In the genomic region with DNA sequence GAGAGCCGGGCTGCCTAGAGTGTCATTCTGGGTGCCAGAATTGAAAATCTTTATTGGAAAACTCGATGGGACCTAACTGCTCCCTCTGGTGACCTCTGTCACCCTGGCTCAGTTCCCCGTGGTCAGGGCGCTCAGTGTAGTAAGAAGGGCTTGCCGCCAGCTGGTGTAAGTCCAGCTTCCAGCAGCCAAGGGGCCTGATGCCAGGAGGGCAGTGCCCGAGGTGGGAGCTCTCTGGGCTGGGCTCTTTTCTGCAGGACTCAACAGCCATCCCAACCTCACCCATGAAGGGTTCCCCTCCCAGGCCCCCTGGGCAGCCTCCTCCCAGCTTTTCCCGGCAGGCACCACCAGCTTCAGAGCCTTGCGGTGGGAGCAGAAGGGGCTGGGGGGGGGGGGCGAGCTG, we compare ENCODE assay signal across 11 mouse cellular contexts. TPM values are rescaled to one million over a fixed set of nuclear protein-coding genes. Genes with fewer than 3 reads are reported as not detected.
DNase-seq lines count a peak whose midpoint lies in the region; ATAC-seq and TF ChIP-seq lines count a peak whose summit lies in the region.
"Had no signal": no experiment of that assay in that cellular context is flagged by ENCODE, and none has a peak within 500 bp of the region (broad histone marks: within the 10 kb centered on the region; RNA-seq: fewer than 3 reads in every experiment).

No protein-coding gene starts in this region.

- H3K9me3 ChIP-seq in kidney, embryonic 15.5 days (replicated peaks): no peaks in the 10 kb centered on the region
- no peaks in the 10 kb centered on the region for H3K9me3 ChIP-seq in heart, embryonic 14.5 days (ENCODE audit: control insufficient read depth, low read length)
- H3K9me3 ChIP-seq: embryonic facial prominence, embryonic 15.5 days; G1E had no signal

- peaks cover 54% of the 10 kb centered on the region for H3K4me1 ChIP-seq in kidney, embryonic 15.5 days
- peaks cover 9 to 34% of the 10 kb centered on the region in 2 experiments; a peak in 3 of 4 replicates for H3K4me1 ChIP-seq in heart, embryonic 14.5 days (ENCODE audit: control insufficient read depth in 2 of 2, insufficient read depth in 2 of 2, low read length in 2 of 2)

- H3K27ac ChIP-seq in kidney, embryonic 15.5 days: no peak overlapping the region
- no peak overlapping the region for H3K27ac ChIP-seq in heart, embryonic 14.5 days (replicated peaks in 1 of 2; ENCODE audit: control insufficient read depth in 1 of 2, insufficient read depth in 1 of 2, low read depth in 2 of 2, low read length in 2 of 2)
- no peak overlapping the region for H3K27ac ChIP-seq in layer of hippocampus, adult 2 months
- H3K27ac ChIP-seq: embryonic facial prominence, embryonic 15.5 days; liver, embryonic 14.5 days had no signal

- H3K9ac ChIP-seq in kidney, embryonic 15.5 days: no peak overlapping the region
- no peak overlapping the region for H3K9ac ChIP-seq in heart, embryonic 14.5 days (ENCODE audit: low read length)
- H3K9ac ChIP-seq: embryonic facial prominence, embryonic 15.5 days; liver, embryonic 14.5 days had no signal

- TF ChIP-seq CTCF in brain, embryonic 14.5 days (IDR thresholded peaks at IDR 0.05; ENCODE audit: borderline replicate concordance, extremely low read depth, insufficient read depth, insufficient read length): no peak
- peak; percentile 30 for TF ChIP-seq CTCF in layer of hippocampus, adult 2 months (conservative IDR thresholded peaks at IDR 0.05)

- 57% methylated on average over 9 of the region's 9 CpGs for WGBS in kidney, embryonic 15.5 days
- WGBS in heart, embryonic 14.5 days: 51% methylated on average over 8 of the region's 9 CpGs

- no peaks in the 10 kb centered on the region for H3K36me3 ChIP-seq in kidney, embryonic 15.5 days
- peaks cover 17% of the 10 kb centered on the region; the same call in 1 of the 2 replicates for H3K36me3 ChIP-seq in heart, embryonic 14.5 days (ENCODE audit: control insufficient read depth, insufficient read depth, low read length)
- H3K36me3 ChIP-seq: embryonic facial prominence, embryonic 15.5 days; G1E had no signal

- no peak for ATAC-seq in kidney, embryonic 15.5 days (replicated peaks; ENCODE audit: low FRiP score)
- 0 out of 2 replicates have a peak, but pooled peaks have one; percentile 10 for ATAC-seq in heart, embryonic 14.5 days (ENCODE audit: insufficient number of reproducible peaks, insufficient read depth, low FRiP score, low read depth)

- H3K4me2 ChIP-seq in kidney, embryonic 15.5 days: no peak overlapping the region
- no peak overlapping the region for H3K4me2 ChIP-seq in heart, embryonic 14.5 days (ENCODE audit: low read length)
- H3K4me2 ChIP-seq: embryonic facial prominence, embryonic 15.5 days had no signal

- no peak for TF ChIP-seq POLR2A in brain, embryonic 14.5 days (IDR thresholded peaks at IDR 0.05; ENCODE audit: borderline replicate concordance, extremely low read depth, insufficient read depth, insufficient read length, poor library complexity, severe bottlenecking)

- peaks cover 10% of the 10 kb centered on the region for H3K27me3 ChIP-seq in kidney, embryonic 15.5 days
- no peaks in the 10 kb centered on the region for H3K27me3 ChIP-seq in heart, embryonic 14.5 days (ENCODE audit: control insufficient read depth, insufficient read depth, low read length)

- H3K4me3 ChIP-seq in kidney, embryonic 15.5 days (replicated peaks): no peak overlapping the region
- H3K4me3 ChIP-seq in heart, embryonic 14.5 days (ENCODE audit: control insufficient read depth in 1 of 2, insufficient read depth in 1 of 2, low read depth in 1 of 2, low read length in 2 of 2): no peak overlapping the region
- H3K4me3 ChIP-seq in layer of hippocampus, adult 2 months: no peak overlapping the region
- H3K4me3 ChIP-seq: embryonic facial prominence, embryonic 15.5 days had no signal

- peak; percentile 84 for DNase-seq in kidney, adult 11 months
- peak; percentile 37 for DNase-seq in brain, embryonic 14.5 days (ENCODE audit: low read depth)
- peak in 1 of 2 experiments; percentile 53 for DNase-seq in layer of hippocampus, adult 2 months (ENCODE audit: low spot score in 2 of 2)
- DNase-seq in lung, postnatal 36 days: peak; percentile 92
- no peak for DNase-seq in embryo, embryonic 10.5 days (ENCODE audit: low spot score)
- DNase-seq in frontal cortex, postnatal 25 days (ENCODE audit: low spot score in 2 of 2): no peak

RNA-seq across cellular contexts. Expression of a gene that starts 42.0 kb away (rescaled TPM):
- polyA plus RNA-seq in kidney, embryonic 15.5 days (2015; fragmentation: Nextera tagmentation; extraction: Ambion mirVana): 7.1 and 7.3 TPM in 2 replicates
- polyA plus RNA-seq in brain, embryonic 14.5 days (2012; rRNA removed): 2.9 and 6.9 TPM in 2 replicates
- polyA plus RNA-seq in heart, embryonic 14.5 days (2014; fragmentation: Nextera tagmentation; extraction: Ambion mirVana): 24.6 and 26.6 TPM in 2 replicates
- under 1 TPM; 0.34 to 0.56 TPM for total RNA-seq in layer of hippocampus, adult 2 months (2021)

Comparison
In these comparisons a context has a peak if more than half of its experiments do, and no peak if none do; other contexts are left out.
1. DNase-seq: peak in kidney, adult 11 months (single experiment), brain, embryonic 14.5 days (single experiment) and lung, postnatal 36 days (single experiment); none in embryo, embryonic 10.5 days (single experiment) and frontal cortex, postnatal 25 days (0 of 2).